Mouse (Mus musculus): ENCODE measurements around the gene Tk1.

DNA sequence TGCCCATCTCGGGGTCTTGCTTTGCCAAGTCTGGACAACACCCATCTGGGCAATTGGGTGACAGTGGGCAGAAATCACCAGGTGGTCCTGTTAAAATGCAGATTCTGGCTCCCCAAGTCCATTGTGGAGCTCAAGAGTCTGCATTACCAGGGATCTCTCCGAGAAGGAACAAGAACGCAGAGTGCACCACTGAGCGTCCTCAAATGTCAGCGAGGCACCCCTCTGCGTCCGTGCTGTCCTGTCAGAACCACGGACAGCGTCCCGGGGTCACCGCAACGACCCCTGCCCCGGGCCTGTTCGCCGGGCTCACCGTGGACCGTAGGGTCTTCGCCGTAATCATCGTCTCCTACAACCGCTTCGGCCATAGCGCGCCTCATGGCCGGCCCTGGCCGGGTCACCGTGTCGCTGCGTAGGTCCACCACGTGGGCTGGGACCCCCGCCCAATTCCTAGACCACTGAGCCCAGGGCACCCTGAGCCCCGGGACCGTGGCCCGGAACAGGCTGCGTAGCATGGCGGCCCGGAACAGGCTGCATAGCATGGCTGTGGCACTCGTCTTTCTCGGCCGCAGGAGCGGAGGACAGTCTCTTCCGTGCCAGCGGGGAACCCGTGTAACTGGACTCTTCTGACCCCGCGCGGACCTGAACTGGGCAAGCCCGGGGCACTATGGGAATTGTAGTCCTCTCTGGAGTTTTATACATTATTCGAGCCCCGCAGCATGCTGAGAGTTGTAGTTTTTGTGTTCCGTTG, 47.1 kb upstream of the Tk1 start, which contains the start of gene Tha1:
- TF ChIP-seq CTCF (IDR thresholded peaks at IDR 0.05; ENCODE audit: low read depth), result no peak
- no peak for TF ChIP-seq EP300 (optimal IDR thresholded peaks at IDR 0.05)
